Mouse (Mus musculus) spleen, adult 2 months (tissue): ENCODE measurements around the gene Cisd2.

Experiments
- CTCF ChIP-seq: fragments of 200-500 bp; IDR thresholded peaks from 2 replicates; pipeline ENCODE4 v1.5.1; 2011; ENCODE audit warnings: mild to moderate bottlenecking, inconsistent platforms; ENCODE audit not compliant: insufficient read depth, insufficient read length, insufficient replicate concordance; ENCODE audit errors: extremely low read depth
- POLR2A ChIP-seq: fragments of 200-500 bp; IDR thresholded peaks from 2 replicates; pipeline ENCODE4 v1.6.1; 2011; ENCODE audit warnings: low read depth, low read length, inconsistent platforms

- TF ChIP-seq POLR2A (peak; percentile 21; the same call in 1 of the 2 replicates), CTCF (no peak)
Observed at GRCm38 (mm10) chr3:135437758-135438495, 14.2 kb upstream of the Cisd2 start, which contains the start of gene Ube2d3.
